Mouse (Mus musculus) embryonic fibroblast, embryonic 13.5 days (primary cell): ENCODE results near the gene Mthfd2l.

Experiments
- CTCF ChIP-seq: IDR thresholded peaks from 2 replicates; pipeline ENCODE4 v1.5.1; 2011; ENCODE audit warnings: mild to moderate bottlenecking, control low read depth, low read length, moderate library complexity, borderline replicate concordance; ENCODE audit not compliant: insufficient read depth
- POLR2A ChIP-seq: IDR thresholded peaks from 2 replicates; pipeline ENCODE4 v1.6.1; 2011; ENCODE audit warnings: low read depth, mild to moderate bottlenecking, control low read depth, low read length, moderate library complexity

DNA sequence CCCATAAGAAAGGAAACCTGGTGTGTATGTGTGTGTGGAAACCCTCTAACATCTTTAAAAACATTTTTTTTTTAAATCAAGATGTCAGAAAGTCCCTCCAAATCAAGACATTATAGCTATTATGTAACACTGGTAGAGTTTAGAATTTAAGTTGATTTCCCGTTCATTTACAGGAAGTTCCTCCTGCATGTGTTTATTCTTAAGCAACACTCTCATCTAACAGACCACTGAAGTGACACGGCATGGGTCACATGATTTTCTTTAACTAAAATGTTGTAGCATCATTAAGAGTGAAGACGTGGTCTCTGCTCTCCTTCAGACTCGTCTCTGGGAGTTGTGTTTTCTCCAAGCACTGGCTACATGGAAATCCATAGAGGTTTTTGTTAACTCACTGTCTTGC is 33.8 kb downstream of the Mthfd2l start:
- no peak for TF ChIP-seq CTCF
- TF ChIP-seq POLR2A, result no peak
